Comparison of ENCODE assay signal across 18 mouse cellular contexts in genomic region chr2:26540721-26541120, GRCm38 (mm10). TPM values are rescaled to one million over a fixed set of nuclear protein-coding genes. Genes with fewer than 3 reads are reported as not detected.
DNase-seq lines count a peak whose midpoint lies in the region; ATAC-seq and TF ChIP-seq lines count a peak whose summit lies in the region.
"Had no signal": no experiment of that assay in that cellular context is flagged by ENCODE, and none has a peak within 500 bp of the region (broad histone marks: within the 10 kb centered on the region; RNA-seq: fewer than 3 reads in every experiment).

No protein-coding gene starts in this region.

- peaks cover 21% of the 10 kb centered on the region for H3K4me1 ChIP-seq in kidney, postnatal 0 days (replicated peaks; ENCODE audit: insufficient read depth, low read length)
- peaks cover 9% of the 10 kb centered on the region for H3K4me1 ChIP-seq in embryonic facial prominence, embryonic 14.5 days (ENCODE audit: control insufficient read depth, insufficient read depth, low read length)
- H3K4me1 ChIP-seq in hindbrain, embryonic 12.5 days, result peaks cover 37% of the 10 kb centered on the region
- H3K4me1 ChIP-seq in midbrain, embryonic 13.5 days (replicated peaks), result peaks cover 23% of the 10 kb centered on the region

- no peaks in the 10 kb centered on the region for H3K27me3 ChIP-seq in kidney, postnatal 0 days (ENCODE audit: insufficient read depth, low read length)
- no peaks in the 10 kb centered on the region for H3K27me3 ChIP-seq in embryonic facial prominence, embryonic 14.5 days (replicated peaks; ENCODE audit: control insufficient read depth, insufficient read depth, low read length)
- no peaks in the 10 kb centered on the region; the same call in 1 of the 2 replicates for H3K27me3 ChIP-seq in hindbrain, embryonic 12.5 days
- H3K27me3 ChIP-seq in midbrain, embryonic 13.5 days, result no peaks in the 10 kb centered on the region
- H3K27me3 ChIP-seq: stomach, embryonic 15.5 days had no signal

- H3K4me2 ChIP-seq in kidney, postnatal 0 days (ENCODE audit: low read length), result no peak overlapping the region
- no peak overlapping the region for H3K4me2 ChIP-seq in embryonic facial prominence, embryonic 14.5 days (ENCODE audit: low read depth, low read length)
- no peak overlapping the region for H3K4me2 ChIP-seq in hindbrain, embryonic 12.5 days (replicated peaks)
- H3K4me2 ChIP-seq in midbrain, embryonic 13.5 days (replicated peaks), result no peak overlapping the region
- H3K4me2 ChIP-seq: stomach, embryonic 15.5 days had no signal

- 51% methylated on average over 7 of the region's 7 CpGs for WGBS in kidney, postnatal 0 days
- WGBS in embryonic facial prominence, embryonic 14.5 days, result 29% methylated on average over 7 of the region's 7 CpGs
- WGBS in hindbrain, embryonic 12.5 days, result 22% methylated on average over 7 of the region's 7 CpGs
- 23% methylated on average over 7 of the region's 7 CpGs for WGBS in midbrain, embryonic 13.5 days

- H3K9ac ChIP-seq in kidney, postnatal 0 days (ENCODE audit: low read depth, low read length), result 0 out of 2 replicates have a peak overlapping the region, but pooled peaks have one; percentile 8
- no peak overlapping the region for H3K9ac ChIP-seq in embryonic facial prominence, embryonic 14.5 days (ENCODE audit: low read depth, low read length)
- no peak overlapping the region for H3K9ac ChIP-seq in hindbrain, embryonic 12.5 days
- H3K9ac ChIP-seq in midbrain, embryonic 13.5 days (replicated peaks), result no peak overlapping the region; the same call in 1 of the 2 replicates
- H3K9ac ChIP-seq: stomach, embryonic 15.5 days had no signal

- no peak for ATAC-seq in kidney, postnatal 0 days (replicated peaks; ENCODE audit: low FRiP score, low read depth)
- no peak for ATAC-seq in embryonic facial prominence, embryonic 14.5 days (ENCODE audit: low read depth)
- 0 out of 2 replicates have a peak, but pooled peaks have one; percentile 18 for ATAC-seq in hindbrain, embryonic 12.5 days (ENCODE audit: low FRiP score)
- no peak for ATAC-seq in midbrain, embryonic 13.5 days
- ATAC-seq in granulocyte monocyte progenitor cell, adult 5-6 weeks (replicated peaks; ENCODE audit: poor library complexity, severe bottlenecking), result no peak

- no peak for TF ChIP-seq CTCF in kidney, postnatal 0 days (IDR thresholded peaks at IDR 0.05; ENCODE audit: low read depth)

- H3K4me3 ChIP-seq in kidney, postnatal 0 days (replicated peaks; ENCODE audit: low read depth, low read length), result no peak overlapping the region
- no peak overlapping the region for H3K4me3 ChIP-seq in embryonic facial prominence, embryonic 14.5 days (ENCODE audit: low read depth, low read length)
- no peak overlapping the region for H3K4me3 ChIP-seq in hindbrain, embryonic 12.5 days
- H3K4me3 ChIP-seq in midbrain, embryonic 13.5 days (replicated peaks), result no peak overlapping the region
- H3K4me3 ChIP-seq: stomach, embryonic 15.5 days had no signal

- H3K9me3 ChIP-seq in kidney, postnatal 0 days (replicated peaks; ENCODE audit: low read length), result no peaks in the 10 kb centered on the region
- no peaks in the 10 kb centered on the region for H3K9me3 ChIP-seq in embryonic facial prominence, embryonic 14.5 days (ENCODE audit: control insufficient read depth, low read length)
- H3K9me3 ChIP-seq in hindbrain, embryonic 12.5 days (replicated peaks), result no peaks in the 10 kb centered on the region
- no peaks in the 10 kb centered on the region for H3K9me3 ChIP-seq in midbrain, embryonic 13.5 days
- H3K9me3 ChIP-seq: stomach, embryonic 15.5 days had no signal

- no peaks in the 10 kb centered on the region for H3K36me3 ChIP-seq in kidney, postnatal 0 days (ENCODE audit: insufficient read depth, low read length)
- no peaks in the 10 kb centered on the region for H3K36me3 ChIP-seq in embryonic facial prominence, embryonic 14.5 days (ENCODE audit: control insufficient read depth, insufficient read depth, low read length)
- H3K36me3 ChIP-seq in hindbrain, embryonic 12.5 days, result no peaks in the 10 kb centered on the region
- no peaks in the 10 kb centered on the region for H3K36me3 ChIP-seq in midbrain, embryonic 13.5 days
- H3K36me3 ChIP-seq: stomach, embryonic 15.5 days had no signal

- H3K27ac ChIP-seq in kidney, postnatal 0 days, result no peak overlapping the region
- peak overlapping the region; percentile 54 for H3K27ac ChIP-seq in embryonic facial prominence, embryonic 14.5 days (replicated peaks; ENCODE audit: low read depth, low read length)
- peak overlapping the region; percentile 64 for H3K27ac ChIP-seq in hindbrain, embryonic 12.5 days
- 0 out of 2 replicates have a peak overlapping the region, but pooled peaks have one; percentile 15 for H3K27ac ChIP-seq in midbrain, embryonic 13.5 days

- DNase-seq in kidney, postnatal 0 days (ENCODE audit: low spot score), result no peak
- DNase-seq in kidney, adult 9 months, result no peak
- DNase-seq in embryonic facial prominence, embryonic 14.5 days (ENCODE audit: low spot score), result no peak
- DNase-seq in thymus, postnatal 25 days, result no peak
- no peak for DNase-seq in layer of hippocampus, adult 8-10 months (ENCODE audit: low spot score in 2 of 2)
- DNase-seq: adrenal gland, postnatal 25 days; cerebellum, adult 2 months; lung, postnatal 14 days; right cerebral cortex, postnatal 25 days had no signal

RNA-seq across cellular contexts. Expression of gene Notch1, which starts 24.3 kb away (rescaled TPM):
- 12.1 and 12.9 TPM in 2 replicates for polyA plus RNA-seq in kidney, postnatal 0 days (2015; fragmentation: Nextera tagmentation; extraction: Ambion mirVana)
- 29.9 and 35.8 TPM in 2 replicates for polyA plus RNA-seq in embryonic facial prominence, embryonic 14.5 days (2014; fragmentation: Nextera tagmentation; extraction: Ambion mirVana)
- polyA plus RNA-seq in hindbrain, embryonic 12.5 days (2016; fragmentation: Nextera tagmentation; extraction: Ambion mirVana), result 38.0 and 41.0 TPM in 2 replicates
- polyA plus RNA-seq in midbrain, embryonic 13.5 days (2015; fragmentation: Nextera tagmentation; extraction: Ambion mirVana), result 21.4 and 27.9 TPM in 2 replicates
- total RNA-seq in granulocyte monocyte progenitor cell, adult 5-6 weeks (2014; fragmentation: Nextera tagmentation), result 19.2 and 22.6 TPM in 2 replicates
- total RNA-seq in granulocyte monocyte progenitor cell, adult 5-6 weeks (2017), result 8.1 and 8.5 TPM in 2 replicates
- 10 to 100 TPM; 31.0 to 36.2 (median 34.2) TPM for total RNA-seq in layer of hippocampus, adult 8-10 months (2022)

RNA-seq across cellular contexts. Expression of gene Egfl7, which starts 39.1 kb away (rescaled TPM):
- 199 and 211 TPM in 2 replicates for polyA plus RNA-seq in kidney, postnatal 0 days (2015; fragmentation: Nextera tagmentation; extraction: Ambion mirVana)
- polyA plus RNA-seq in embryonic facial prominence, embryonic 14.5 days (2014; fragmentation: Nextera tagmentation; extraction: Ambion mirVana), result 110 and 119 TPM in 2 replicates
- polyA plus RNA-seq in hindbrain, embryonic 12.5 days (2016; fragmentation: Nextera tagmentation; extraction: Ambion mirVana), result 61.4 and 72.1 TPM in 2 replicates
- 44.9 and 55.9 TPM in 2 replicates for polyA plus RNA-seq in midbrain, embryonic 13.5 days (2015; fragmentation: Nextera tagmentation; extraction: Ambion mirVana)
- total RNA-seq in granulocyte monocyte progenitor cell, adult 5-6 weeks (2014; fragmentation: Nextera tagmentation), result 22.7 and 32.6 TPM in 2 replicates
- total RNA-seq in granulocyte monocyte progenitor cell, adult 5-6 weeks (2017), result 9.6 and 20.4 TPM in 2 replicates
- total RNA-seq in layer of hippocampus, adult 8-10 months (2022), result 10 to 100 TPM; 62.4 to 90.7 (median 72.7) TPM

RNA-seq across cellular contexts. Expression of gene Gm20532, which starts 45.7 kb away (rescaled TPM):
- polyA plus RNA-seq in kidney, postnatal 0 days (2015; fragmentation: Nextera tagmentation; extraction: Ambion mirVana), result not detected in 2 replicates
- not detected in 2 replicates for polyA plus RNA-seq in embryonic facial prominence, embryonic 14.5 days (2014; fragmentation: Nextera tagmentation; extraction: Ambion mirVana)
- not detected in 2 replicates for polyA plus RNA-seq in hindbrain, embryonic 12.5 days (2016; fragmentation: Nextera tagmentation; extraction: Ambion mirVana)
- not detected in 2 replicates for polyA plus RNA-seq in midbrain, embryonic 13.5 days (2015; fragmentation: Nextera tagmentation; extraction: Ambion mirVana)
- not detected in 2 replicates for total RNA-seq in granulocyte monocyte progenitor cell, adult 5-6 weeks (2014; fragmentation: Nextera tagmentation)
- total RNA-seq in granulocyte monocyte progenitor cell, adult 5-6 weeks (2017), result not detected in 2 replicates
- not detected for total RNA-seq in layer of hippocampus, adult 8-10 months (2022)
- total RNA-seq: adrenal gland, postnatal 25 days; CH12.LX; gastrocnemius, postnatal 4 days; layer of hippocampus, adult 18-20 months; left cerebral cortex, postnatal 4 days had no signal
- polyA plus RNA-seq: cerebellum, adult 2 months; neural tube, embryonic 14.5 days; stomach, embryonic 15.5 days had no signal
